Mouse (Mus musculus) bone marrow macrophage, adult 2 months (primary cell): ENCODE measurements around the gene Fbxl16. TPM values are rescaled to one million over a fixed set of nuclear protein-coding genes. Genes with fewer than 3 reads are reported as not detected.

Experiments used
- H3K27ac ChIP-seq: 2 replicates; pipeline ENCODE4 v1.5.1; 2012; ENCODE audit warnings: low read depth, low read length; ENCODE audit not compliant: insufficient read depth
- H3K4me1 ChIP-seq: 2 replicates; pipeline ENCODE4 v1.6.1; 2012; ENCODE audit warnings: low read length; ENCODE audit not compliant: control insufficient read depth, insufficient read depth
- H3K4me3 ChIP-seq: 2 replicates; pipeline ENCODE4 v1.5.1; 2012; ENCODE audit warnings: mild to moderate bottlenecking, low read length, moderate library complexity; ENCODE audit not compliant: insufficient read depth
- CTCF ChIP-seq: IDR thresholded peaks from 2 replicates; pipeline ENCODE4 v1.5.1; 2012; ENCODE audit warnings: low read depth, mild to moderate bottlenecking, low read length, moderate library complexity
- POLR2A ChIP-seq: IDR thresholded peaks from 2 replicates; pipeline ENCODE4 v1.6.1; 2012; ENCODE audit warnings: mild to moderate bottlenecking, low read depth, low read length, borderline replicate concordance
- polyA plus RNA-seq: library from polyadenylated mRNA; stranded (reverse); fragments of >200 nt; gene quantifications from 2 replicates; pipeline ENCODE4 v1.2.4, GENCODE M21; 2012; ENCODE audit not compliant: missing spikeins, insufficient read depth, insufficient read length

The Fbxl16 gene
- polyA plus RNA-seq, 1 experiment: not detected

GRCm38 (mm10) chr17:25860832-25861703 is 52.2 kb downstream of the Fbxl16 start, which contains the start of gene Wdr90:
TSS of gene Wdr90 (minus strand) at chr17:25861501.
- Histone ChIP-seq H3K4me3 (peak within 1 kb of the TSS; percentile 69), H3K4me1 (0 out of 2 replicates have a peak, but pooled peaks cover 5% of the 10 kb centered on the region), H3K27ac (peak within 1 kb of the TSS; percentile 3)
- TF ChIP-seq CTCF (no peak), POLR2A (no peak)

- peak overlapping the region; percentile 3 for H3K27ac ChIP-seq
- H3K4me1 ChIP-seq: peaks cover 9% of the 10 kb centered on the region
- TF ChIP-seq CTCF: no peak
- no peak for TF ChIP-seq POLR2A
- peak overlapping the region; percentile 69 for H3K4me3 ChIP-seq
These were observed 53.1 kb downstream of the Fbxl16 start for GRCm38 (mm10) chr17:25861704-25862612.

GRCm38 (mm10) chr17:25863681-25864080 is 54.8 kb downstream of the Fbxl16 start:
- Histone ChIP-seq H3K4me3 (no peak overlapping the region), H3K4me1 (peaks cover 10% of the 10 kb centered on the region), H3K27ac (no peak overlapping the region)
- TF ChIP-seq CTCF: no peak
- no peak for TF ChIP-seq POLR2A

- H3K4me1 ChIP-seq: peaks cover 15% of the 10 kb centered on the region
- H3K27ac ChIP-seq: no peak overlapping the region
- no peak for TF ChIP-seq CTCF
- TF ChIP-seq POLR2A: no peak
- no peak overlapping the region for H3K4me3 ChIP-seq
These were observed 55.4 kb downstream of the Fbxl16 start for GRCm38 (mm10) chr17:25864311-25864710.

GRCm38 (mm10) chr17:25865288-25865687 is 56.4 kb downstream of the Fbxl16 start:
- TF ChIP-seq POLR2A: no peak
- TF ChIP-seq CTCF: no peak
- Histone ChIP-seq H3K4me1 (peaks cover 15% of the 10 kb centered on the region), H3K4me3 (no peak overlapping the region), H3K27ac (no peak overlapping the region)

GRCm38 (mm10) chr17:25866172-25866571 is 57.3 kb downstream of the Fbxl16 start:
- Histone ChIP-seq H3K4me1 (peaks cover 10% of the 10 kb centered on the region), H3K27ac (no peak overlapping the region), H3K4me3 (no peak overlapping the region)
- TF ChIP-seq POLR2A: no peak
- TF ChIP-seq CTCF: no peak

- H3K4me1 ChIP-seq: peaks cover 13% of the 10 kb centered on the region
- TF ChIP-seq POLR2A: no peak
- no peak for TF ChIP-seq CTCF
- H3K4me3 ChIP-seq: peak overlapping the region; percentile 81
- H3K27ac ChIP-seq: peak overlapping the region; percentile 27
These were observed 58.6 kb downstream of the Fbxl16 start for GRCm38 (mm10) chr17:25867509-25867835.

GRCm38 (mm10) chr17:25867836-25868600 is 59.1 kb downstream of the Fbxl16 start:
- Histone ChIP-seq H3K4me1 (peaks cover 13% of the 10 kb centered on the region), H3K27ac (peak overlapping the region; percentile 27), H3K4me3 (peak overlapping the region; percentile 81)
- no peak for TF ChIP-seq CTCF
- no peak for TF ChIP-seq POLR2A

GRCm38 (mm10) chr17:25868601-25869191 is 59.8 kb downstream of the Fbxl16 start, which contains the start of gene Mcrip2:
TSS of gene Mcrip2 (minus strand) at chr17:25868764.
- peaks cover 13% of the 10 kb centered on the region for H3K4me1 ChIP-seq
- peak within 1 kb of the TSS; percentile 81 for H3K4me3 ChIP-seq
- no peak for TF ChIP-seq POLR2A
- no peak for TF ChIP-seq CTCF
- peak within 1 kb of the TSS; percentile 27 for H3K27ac ChIP-seq
